Mouse (Mus musculus): ENCODE data around the gene Fezf1. TPM values are rescaled to one million over a fixed set of nuclear protein-coding genes. Genes with fewer than 3 reads are reported as not detected.

Gene Fezf1
- not detected for total RNA-seq (2023)

GRCm38 (mm10) chr6:23248313-23249052 lies at the start of gene Fezf1:
Fezf1 (minus strand) TSS chr6:23248362.

Other genes starting within 250 kb of the Fezf1 start
- gene Aass, start 115.4 kb downstream of the Fezf1 start, total RNA-seq (2023) = not detected

Data from CD4-positive naive resting alpha-beta T cell, adult 76 days (primary cell).